Mouse (Mus musculus) mouse trophoblast stem cell (cell line): ENCODE results near the gene Ggt6.

Experiments
- in situ Hi-C, 2 experiments: fragments of 300-500 bp; cut with MseI, MboI; formaldehyde crosslinking; loops; 2 replicates in 1 of 2; 3 replicates in 1 of 2; pipeline ENCODE4 v1.15.1; 2025

Gene Ggt6

GRCm38 (mm10) chr11:72434963-72435693 lies at the start of gene Ggt6:
Gene Ggt6, plus strand, starts transcription at chr11:72435526.
- in situ Hi-C loops = loop anchor here (5.0 to 10.0 kb wide), 3 partner anchors 127 to 203 kb away; no protein-coding TSS in a partner anchor

- in situ Hi-C loops = no loop called here
Measured at GRCm38 (mm10) chr11:72388113-72388529, 47.2 kb upstream of the Ggt6 start.

GRCm38 (mm10) chr11:72389407-72390142 lies 45.8 kb upstream of the Ggt6 start:
- in situ Hi-C loops = no loop called here

GRCm38 (mm10) chr11:72391181-72391580 lies 44.1 kb upstream of the Ggt6 start:
- in situ Hi-C loops = no loop called here

DNA sequence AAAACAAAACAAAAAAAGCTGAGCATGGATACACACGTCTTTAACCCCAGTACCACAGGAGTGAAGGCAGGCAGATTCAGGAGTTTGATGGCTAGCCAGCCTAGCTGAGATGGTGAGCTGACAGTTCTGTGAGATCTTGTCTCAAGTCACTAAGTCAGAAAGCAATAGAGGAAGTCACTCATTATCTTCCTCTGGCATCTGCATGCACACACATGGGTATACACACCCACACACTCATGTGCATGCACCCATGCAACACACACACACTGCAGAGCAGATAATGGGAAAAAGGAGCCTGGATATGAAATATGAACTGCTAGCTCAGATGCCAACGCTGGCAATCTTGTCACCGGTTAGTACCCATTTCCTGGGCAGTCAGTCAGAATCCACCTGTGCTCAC lies 42.1 kb upstream of the Ggt6 start:
- in situ Hi-C loops = no loop called here

DNA sequence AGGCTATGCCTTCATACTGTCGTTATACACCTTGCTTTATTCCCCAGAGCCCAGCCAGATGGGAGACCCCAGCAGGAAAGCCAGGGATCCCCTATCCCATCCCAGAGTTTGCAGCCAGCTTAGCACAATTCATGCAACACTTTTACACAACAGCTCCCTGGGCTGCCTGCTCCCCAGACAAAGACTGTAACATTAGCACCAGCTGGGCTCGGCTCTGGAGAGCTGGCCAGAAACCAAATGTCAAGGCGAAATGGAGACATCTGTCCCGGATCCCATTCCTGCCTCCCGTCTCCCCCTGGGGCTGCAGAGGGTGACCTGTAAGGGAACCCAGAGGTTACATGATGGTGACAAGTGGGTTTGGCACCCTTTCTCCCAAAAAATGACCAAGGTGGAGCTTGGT lies 41.7 kb upstream of the Ggt6 start:
- in situ Hi-C loops = no loop called here

- in situ Hi-C loops = no loop called here
Measured at GRCm38 (mm10) chr11:72394694-72395093, 40.6 kb upstream of the Ggt6 start.

GRCm38 (mm10) chr11:72395652-72396051 lies 39.7 kb upstream of the Ggt6 start:
- in situ Hi-C loops = no loop called here

DNA sequence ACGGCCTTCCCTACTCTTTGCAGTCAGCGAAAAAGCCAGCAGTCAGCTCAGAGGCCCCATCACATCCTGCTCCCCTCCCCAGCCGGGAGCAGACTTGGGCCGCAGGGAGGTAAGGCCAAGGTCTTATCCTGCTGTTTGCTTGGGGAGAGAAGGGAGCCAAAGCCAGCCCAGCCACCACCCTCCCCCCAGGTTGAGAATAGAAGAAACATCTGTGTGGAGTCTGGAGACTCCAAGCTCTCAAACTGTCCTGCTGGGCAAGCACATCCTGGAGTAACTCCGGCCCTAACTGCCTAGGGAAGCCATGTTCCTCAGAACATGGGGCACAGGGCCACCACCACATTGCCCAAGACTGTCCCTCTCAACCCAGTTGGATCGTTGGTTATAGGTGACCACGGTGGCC lies 38.7 kb upstream of the Ggt6 start:
- in situ Hi-C loops = no loop called here

- in situ Hi-C loops = no loop called here
Measured at GRCm38 (mm10) chr11:72397072-72397471, 38.3 kb upstream of the Ggt6 start.

DNA sequence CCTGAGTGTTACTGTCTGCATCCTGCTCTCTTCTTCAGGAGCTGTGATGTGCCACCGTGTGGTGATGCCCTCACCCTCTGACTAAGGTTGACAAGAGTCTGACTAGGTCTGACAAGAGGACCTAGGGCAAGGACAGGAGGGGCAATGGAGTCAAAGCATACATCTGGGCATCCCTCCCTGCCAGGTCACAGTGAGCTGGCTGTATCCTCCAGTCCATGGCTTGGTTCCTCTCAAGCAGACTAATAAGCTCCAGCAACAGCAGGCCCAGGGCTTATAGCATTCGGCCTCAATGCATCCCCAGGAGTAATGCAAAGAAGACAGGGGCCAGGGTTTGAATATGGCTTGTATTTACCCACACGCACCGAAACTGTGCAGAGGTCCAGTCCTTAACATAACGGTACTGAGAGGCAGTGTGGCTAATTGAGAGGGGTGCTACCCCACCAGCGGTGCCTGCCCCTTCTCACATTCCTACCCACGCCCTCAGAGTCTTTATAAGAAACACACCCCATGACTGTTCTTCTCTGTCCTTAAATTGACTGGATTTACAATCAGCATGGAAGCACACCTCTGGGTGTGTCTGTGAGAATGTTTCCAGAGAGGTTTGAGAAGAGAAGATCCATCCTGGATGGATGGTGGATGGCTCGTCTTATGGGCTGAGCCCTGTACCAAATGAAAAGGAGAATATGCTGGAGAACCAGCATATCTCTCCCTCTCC lies 37.4 kb upstream of the Ggt6 start:
- in situ Hi-C loops = no loop called here

- in situ Hi-C loops = no loop called here
Measured at GRCm38 (mm10) chr11:72401068-72401467, 34.3 kb upstream of the Ggt6 start.

GRCm38 (mm10) chr11:72402017-72402416 lies 33.3 kb upstream of the Ggt6 start:
- in situ Hi-C loops = no loop called here

DNA sequence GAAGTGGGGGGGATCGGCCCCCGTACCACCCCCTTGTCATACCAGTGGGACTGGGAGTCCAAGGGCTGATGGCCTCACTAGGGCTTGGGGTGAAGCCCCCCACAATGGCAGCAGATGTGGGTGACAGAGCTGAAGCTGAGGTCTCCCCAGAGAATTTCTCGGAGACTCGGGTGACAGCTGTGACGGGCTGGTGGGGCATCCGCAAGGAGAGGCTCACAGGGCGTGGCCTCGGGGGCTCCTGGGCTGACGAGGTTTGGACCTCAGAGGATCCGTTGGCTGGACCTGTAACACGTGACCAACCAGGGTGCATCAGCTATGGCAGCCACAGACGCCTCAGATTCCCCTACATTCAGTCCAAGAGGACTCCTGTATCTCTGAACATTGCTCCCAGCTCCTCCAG lies 32.4 kb upstream of the Ggt6 start:
- in situ Hi-C loops = no loop called here

DNA sequence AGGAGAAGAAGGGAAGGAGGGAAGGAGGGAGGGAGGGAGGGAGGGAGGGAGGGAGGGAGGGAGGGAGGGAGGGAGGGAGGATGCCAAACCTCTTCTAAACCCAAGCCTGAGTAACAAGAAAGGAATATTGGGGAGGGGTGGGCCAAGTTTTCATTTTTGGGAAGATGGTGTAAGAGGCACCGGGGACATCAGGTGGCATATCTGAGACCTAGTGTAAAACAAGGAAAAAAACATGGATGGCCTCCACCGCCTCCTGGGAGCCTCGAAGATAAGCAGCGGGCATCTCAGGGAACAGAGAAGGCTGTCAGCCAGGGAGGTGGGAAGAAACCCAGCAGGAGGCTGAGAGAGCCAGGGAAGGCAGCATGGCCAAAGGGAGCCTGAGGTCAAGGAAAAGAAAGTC lies 29.8 kb upstream of the Ggt6 start:
- in situ Hi-C loops = no loop called here

GRCm38 (mm10) chr11:72406079-72406675 lies 29.1 kb upstream of the Ggt6 start:
- in situ Hi-C loops = no loop called here

DNA sequence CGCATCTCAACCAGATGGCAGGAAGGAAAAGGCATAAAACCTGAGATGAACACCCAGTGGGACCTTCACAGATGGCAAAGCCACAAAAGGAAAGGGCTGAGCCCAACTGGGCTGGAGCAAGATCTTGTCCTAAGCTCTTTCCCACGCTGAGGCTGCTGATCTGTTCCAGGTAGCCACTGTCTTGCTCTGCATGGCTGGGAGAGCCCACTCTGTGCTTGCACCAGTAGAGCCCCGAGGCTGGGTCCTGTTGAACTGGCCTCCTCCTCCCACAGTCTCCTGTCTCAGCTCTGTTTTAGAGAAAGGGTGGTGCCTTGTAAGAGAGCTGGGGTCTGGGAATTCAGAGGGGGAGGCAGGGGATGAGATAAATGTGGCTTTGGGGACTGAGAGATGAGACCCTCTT lies 28.2 kb upstream of the Ggt6 start:
- in situ Hi-C loops = no loop called here

DNA sequence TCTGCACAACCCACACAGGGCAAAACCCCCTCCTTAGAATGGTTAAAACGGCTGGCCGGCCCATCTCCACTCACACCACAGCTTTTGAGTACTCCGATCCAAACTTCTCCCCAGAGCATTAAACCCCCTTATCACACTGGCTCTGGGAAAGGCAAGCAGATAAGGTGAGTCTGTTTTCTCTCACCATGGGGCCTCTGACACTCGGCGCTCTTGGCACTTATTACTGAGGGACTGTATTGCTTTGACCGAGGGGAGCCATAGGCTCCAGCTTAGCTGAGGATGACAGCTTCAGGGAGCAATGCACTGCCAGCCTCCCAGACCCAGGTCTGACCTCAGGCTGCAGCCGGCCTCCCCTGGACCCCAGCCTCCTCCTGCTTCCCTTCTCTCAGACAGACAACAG lies 27.8 kb upstream of the Ggt6 start:
- in situ Hi-C loops = no loop called here

GRCm38 (mm10) chr11:72408451-72409170 lies 26.7 kb upstream of the Ggt6 start:
- in situ Hi-C loops = no loop called here

GRCm38 (mm10) chr11:72409649-72410385 lies 25.5 kb upstream of the Ggt6 start:
- in situ Hi-C loops = no loop called here
